Mouse (Mus musculus): ENCODE data around the gene Uck2.

GRCm38 (mm10) chr1:167215460-167215859, 69.7 kb downstream of the Uck2 start:
- no peak for TF ChIP-seq POLR2A (IDR thresholded peaks at IDR 0.05; ENCODE audit: control insufficient read depth, low read depth, low read length)
- no peak for TF ChIP-seq CTCF (IDR thresholded peaks at IDR 0.05; ENCODE audit: control insufficient read depth, insufficient read depth, insufficient replicate concordance, low read depth, low read length)
